Mouse (Mus musculus): ENCODE data around the gene Olfr721-ps1.

DNA sequence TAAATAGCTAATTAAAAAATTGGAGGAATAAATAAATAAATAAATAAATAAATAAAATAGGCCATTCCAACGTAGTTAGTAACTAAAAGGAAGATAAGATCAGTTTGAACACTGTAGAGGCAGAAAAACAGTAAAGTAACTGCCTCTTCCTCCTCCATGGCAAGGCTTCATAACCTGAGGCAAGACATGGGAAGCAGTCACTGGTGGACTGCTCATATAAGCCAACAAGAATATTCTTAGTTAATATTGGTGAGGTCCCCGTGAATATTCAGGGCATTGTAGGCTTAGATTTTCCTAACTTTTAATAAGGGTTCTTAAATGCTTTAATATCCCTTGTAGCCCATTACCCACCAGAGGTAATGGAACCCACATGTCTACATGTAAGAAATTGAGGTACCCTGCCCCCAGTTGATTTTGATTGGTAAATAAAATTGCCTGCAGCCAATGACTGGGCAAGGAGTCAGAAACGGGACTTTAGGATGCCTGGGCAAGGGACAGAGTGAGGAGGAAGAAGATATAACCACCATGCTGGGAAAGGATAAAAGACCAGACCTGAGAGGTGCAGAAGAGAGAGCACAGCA, 35.1 kb downstream of the Olfr721-ps1 start:
- TF ChIP-seq GATA1 (IDR thresholded peaks at IDR 0.05; ENCODE audit: borderline replicate concordance, low read length) (no peak), FLI1 (IDR thresholded peaks at IDR 0.05; ENCODE audit: low read length) (no peak)

Data from megakaryocyte, embryonic 14.5 days (primary cell).